Mouse (Mus musculus): ENCODE data around the gene Fgfr2. TPM values are rescaled to one million over a fixed set of nuclear protein-coding genes. Genes with fewer than 3 reads are reported as not detected.

Gene Fgfr2
- polyA plus RNA-seq, 1 experiment from 2014 or later = 169 TPM

- Histone ChIP-seq H3K4me3 (ENCODE audit: low read depth, low read length) (no peak overlapping the region), H3K36me3 (ENCODE audit: control insufficient read depth, insufficient read depth, low read length) (no peaks in the 10 kb centered on the region), H3K4me2 (replicated peaks; ENCODE audit: low read depth, low read length) (no peak overlapping the region), H3K9me3 (ENCODE audit: control insufficient read depth, low read depth, low read length) (no peaks in the 10 kb centered on the region), H3K4me1 (ENCODE audit: control insufficient read depth, insufficient read depth, low read length) (peaks cover 65% of the 10 kb centered on the region), H3K27me3 (ENCODE audit: control insufficient read depth, insufficient read depth, low read length) (no peaks in the 10 kb centered on the region), H3K27ac (ENCODE audit: low read length) (no peak overlapping the region), H3K9ac (replicated peaks; ENCODE audit: low read depth, low read length) (no peak overlapping the region)
- ATAC-seq (ENCODE audit: insufficient number of reproducible peaks, insufficient read depth, low FRiP score, low read depth) = no peak
- WGBS = 69% methylated on average over 5 of the region's 5 CpGs
Measured at GRCm38 (mm10) chr7:132806286-132806685, 316.9 kb downstream of the Fgfr2 start.

DNA sequence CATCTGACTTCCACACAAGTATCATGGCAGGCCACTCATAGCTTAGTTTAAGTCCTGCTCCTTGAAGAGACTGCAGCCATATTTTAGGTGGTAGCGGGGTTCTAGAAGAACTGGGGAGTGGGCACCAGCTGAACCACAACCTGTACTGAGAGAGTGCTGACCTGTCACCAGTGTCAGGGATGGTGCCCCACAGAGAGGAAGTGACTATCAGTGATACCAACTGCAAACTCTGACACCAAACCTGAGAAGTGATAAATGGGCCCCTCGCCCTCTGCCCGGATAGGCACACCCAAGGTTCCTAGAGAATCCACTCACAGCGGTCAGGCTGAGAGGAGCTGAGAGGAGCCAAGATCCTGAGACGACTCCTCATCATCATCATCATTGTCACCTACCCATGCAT is 318.2 kb downstream of the Fgfr2 start:
- no peak overlapping the region for H3K27ac ChIP-seq (ENCODE audit: low read length)
- no peak overlapping the region for H3K4me2 ChIP-seq (replicated peaks; ENCODE audit: low read depth, low read length)
- no peaks in the 10 kb centered on the region for H3K27me3 ChIP-seq (ENCODE audit: control insufficient read depth, insufficient read depth, low read length)
- peaks cover 52% of the 10 kb centered on the region for H3K4me1 ChIP-seq (ENCODE audit: control insufficient read depth, insufficient read depth, low read length)
- ATAC-seq (ENCODE audit: insufficient number of reproducible peaks, insufficient read depth, low FRiP score, low read depth) = no peak
- no peak overlapping the region for H3K9ac ChIP-seq (replicated peaks; ENCODE audit: low read depth, low read length)
- 82% methylated on average over 5 of the region's 5 CpGs for WGBS
- no peak overlapping the region for H3K4me3 ChIP-seq (ENCODE audit: low read depth, low read length)
- H3K9me3 ChIP-seq (ENCODE audit: control insufficient read depth, low read depth, low read length) = no peaks in the 10 kb centered on the region
- H3K36me3 ChIP-seq (ENCODE audit: control insufficient read depth, insufficient read depth, low read length) = peaks cover 3% of the 10 kb centered on the region; the same call in 1 of the 2 replicates

DNA sequence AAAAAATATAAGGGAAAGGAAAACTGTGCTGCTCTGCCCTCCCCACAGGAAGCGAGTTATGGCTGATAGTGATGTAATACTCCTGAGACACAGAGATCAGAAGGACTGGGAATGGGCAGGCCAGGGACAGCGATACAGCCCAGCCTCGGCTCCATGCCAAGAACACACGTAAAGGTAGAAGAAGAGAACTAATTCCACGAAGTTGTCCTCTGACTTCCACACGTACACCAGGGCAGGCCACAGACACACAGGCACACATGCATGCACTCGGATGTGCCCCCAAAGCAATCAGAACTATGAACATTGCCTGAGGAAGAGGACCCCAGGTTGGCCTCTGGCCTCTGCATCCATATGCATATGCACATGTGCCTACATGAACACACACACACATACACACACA is 318.7 kb downstream of the Fgfr2 start:
- no peak for ATAC-seq (ENCODE audit: insufficient number of reproducible peaks, insufficient read depth, low FRiP score, low read depth)
- H3K4me1 ChIP-seq (ENCODE audit: control insufficient read depth, insufficient read depth, low read length) = peaks cover 47% of the 10 kb centered on the region
- no peak overlapping the region for H3K9ac ChIP-seq (replicated peaks; ENCODE audit: low read depth, low read length)
- no peaks in the 10 kb centered on the region for H3K9me3 ChIP-seq (ENCODE audit: control insufficient read depth, low read depth, low read length)
- no peak overlapping the region for H3K27ac ChIP-seq (ENCODE audit: low read length)
- H3K4me3 ChIP-seq (ENCODE audit: low read depth, low read length) = no peak overlapping the region
- H3K4me2 ChIP-seq (replicated peaks; ENCODE audit: low read depth, low read length) = no peak overlapping the region
- 82% methylated on average over 7 of the region's 7 CpGs for WGBS
- peaks cover 3% of the 10 kb centered on the region; the same call in 1 of the 2 replicates for H3K36me3 ChIP-seq (ENCODE audit: control insufficient read depth, insufficient read depth, low read length)
- no peaks in the 10 kb centered on the region for H3K27me3 ChIP-seq (ENCODE audit: control insufficient read depth, insufficient read depth, low read length)

DNA sequence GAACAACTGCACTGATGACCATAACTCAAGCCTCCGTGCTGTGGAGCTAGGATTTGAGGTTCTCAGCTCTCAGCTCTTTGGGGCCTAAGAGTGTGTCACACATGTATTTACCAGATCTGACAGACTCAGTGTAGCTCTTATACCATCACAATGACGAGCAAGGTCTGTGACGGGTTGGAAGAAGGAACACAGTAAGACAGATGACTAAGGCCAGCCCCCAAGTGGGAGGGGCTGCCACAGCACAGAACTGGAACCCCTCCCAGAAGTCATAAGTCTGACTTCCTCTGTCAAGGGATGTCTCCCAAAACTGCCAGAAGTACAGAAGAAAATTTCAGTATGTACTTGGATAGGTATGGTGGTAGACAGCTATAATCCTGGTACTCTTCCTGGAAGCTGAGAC is 319.2 kb downstream of the Fgfr2 start:
- no peak overlapping the region for H3K4me3 ChIP-seq (ENCODE audit: low read depth, low read length)
- 47% methylated on average over 3 of the region's 3 CpGs for WGBS
- H3K27ac ChIP-seq (ENCODE audit: low read length) = no peak overlapping the region
- peaks cover 42% of the 10 kb centered on the region for H3K4me1 ChIP-seq (ENCODE audit: control insufficient read depth, insufficient read depth, low read length)
- no peaks in the 10 kb centered on the region for H3K9me3 ChIP-seq (ENCODE audit: control insufficient read depth, low read depth, low read length)
- H3K4me2 ChIP-seq (replicated peaks; ENCODE audit: low read depth, low read length) = no peak overlapping the region
- H3K36me3 ChIP-seq (ENCODE audit: control insufficient read depth, insufficient read depth, low read length) = peaks cover 3% of the 10 kb centered on the region; the same call in 1 of the 2 replicates
- no peaks in the 10 kb centered on the region for H3K27me3 ChIP-seq (ENCODE audit: control insufficient read depth, insufficient read depth, low read length)
- H3K9ac ChIP-seq (replicated peaks; ENCODE audit: low read depth, low read length) = no peak overlapping the region
- ATAC-seq (ENCODE audit: insufficient number of reproducible peaks, insufficient read depth, low FRiP score, low read depth) = no peak

- no peak overlapping the region for H3K27ac ChIP-seq (ENCODE audit: low read length)
- no peak overlapping the region for H3K4me3 ChIP-seq (ENCODE audit: low read depth, low read length)
- peaks cover 36% of the 10 kb centered on the region for H3K4me1 ChIP-seq (ENCODE audit: control insufficient read depth, insufficient read depth, low read length)
- peaks cover 3% of the 10 kb centered on the region; the same call in 1 of the 2 replicates for H3K36me3 ChIP-seq (ENCODE audit: control insufficient read depth, insufficient read depth, low read length)
- H3K27me3 ChIP-seq (ENCODE audit: control insufficient read depth, insufficient read depth, low read length) = no peaks in the 10 kb centered on the region
- 69% methylated on average over 2 of the region's 2 CpGs for WGBS
- H3K9me3 ChIP-seq (ENCODE audit: control insufficient read depth, low read depth, low read length) = no peaks in the 10 kb centered on the region
- H3K4me2 ChIP-seq (replicated peaks; ENCODE audit: low read depth, low read length) = no peak overlapping the region
- ATAC-seq (ENCODE audit: insufficient number of reproducible peaks, insufficient read depth, low FRiP score, low read depth) = no peak
- no peak overlapping the region for H3K9ac ChIP-seq (replicated peaks; ENCODE audit: low read depth, low read length)
Measured at GRCm38 (mm10) chr7:132803336-132803735, 319.8 kb downstream of the Fgfr2 start.

- WGBS = 81% methylated on average over 11 of the region's 11 CpGs
- no peak overlapping the region for H3K4me2 ChIP-seq (replicated peaks; ENCODE audit: low read depth, low read length)
- peaks cover 29% of the 10 kb centered on the region for H3K4me1 ChIP-seq (ENCODE audit: control insufficient read depth, insufficient read depth, low read length)
- no peak for ATAC-seq (ENCODE audit: insufficient number of reproducible peaks, insufficient read depth, low FRiP score, low read depth)
- H3K27me3 ChIP-seq (ENCODE audit: control insufficient read depth, insufficient read depth, low read length) = no peaks in the 10 kb centered on the region
- H3K36me3 ChIP-seq (ENCODE audit: control insufficient read depth, insufficient read depth, low read length) = peaks cover 3% of the 10 kb centered on the region; the same call in 1 of the 2 replicates
- H3K9me3 ChIP-seq (ENCODE audit: control insufficient read depth, low read depth, low read length) = no peaks in the 10 kb centered on the region
- H3K27ac ChIP-seq (ENCODE audit: low read length) = no peak overlapping the region
- no peak overlapping the region for H3K4me3 ChIP-seq (ENCODE audit: low read depth, low read length)
- H3K9ac ChIP-seq (replicated peaks; ENCODE audit: low read depth, low read length) = no peak overlapping the region
Measured at GRCm38 (mm10) chr7:132802691-132803090, 320.5 kb downstream of the Fgfr2 start.

GRCm38 (mm10) chr7:132802066-132802465 is 321.1 kb downstream of the Fgfr2 start:
- Histone ChIP-seq H3K4me3 (ENCODE audit: low read depth, low read length) (no peak overlapping the region), H3K4me2 (replicated peaks; ENCODE audit: low read depth, low read length) (no peak overlapping the region), H3K27me3 (ENCODE audit: control insufficient read depth, insufficient read depth, low read length) (no peaks in the 10 kb centered on the region), H3K9me3 (ENCODE audit: control insufficient read depth, low read depth, low read length) (no peaks in the 10 kb centered on the region), H3K36me3 (ENCODE audit: control insufficient read depth, insufficient read depth, low read length) (peaks cover 3% of the 10 kb centered on the region; the same call in 1 of the 2 replicates), H3K27ac (ENCODE audit: low read length) (no peak overlapping the region), H3K4me1 (ENCODE audit: control insufficient read depth, insufficient read depth, low read length) (peaks cover 23% of the 10 kb centered on the region), H3K9ac (replicated peaks; ENCODE audit: low read depth, low read length) (no peak overlapping the region)
- ATAC-seq (ENCODE audit: insufficient number of reproducible peaks, insufficient read depth, low FRiP score, low read depth) = no peak
- WGBS = 72% methylated on average over 2 of the region's 2 CpGs

DNA sequence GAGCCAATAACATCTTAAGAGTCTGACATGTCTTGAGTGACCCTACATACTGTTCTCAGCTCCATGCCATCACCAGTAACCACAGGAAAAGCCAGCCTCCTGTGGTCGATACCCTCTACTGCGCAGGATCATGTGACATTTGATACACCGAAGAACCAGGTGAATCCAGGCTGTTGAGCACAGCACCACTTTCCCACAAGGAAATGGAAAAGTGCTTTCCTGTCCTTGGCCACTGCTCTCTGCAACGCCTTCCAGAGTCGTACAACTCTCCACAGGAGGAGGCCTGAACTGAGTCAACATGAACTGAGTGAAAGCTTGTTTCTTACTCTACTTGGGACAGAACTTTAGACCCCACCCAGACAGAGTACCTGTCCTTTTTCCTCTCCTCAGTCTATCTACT is 321.6 kb downstream of the Fgfr2 start:
- H3K4me3 ChIP-seq (ENCODE audit: low read depth, low read length) = no peak overlapping the region
- H3K9ac ChIP-seq (replicated peaks; ENCODE audit: low read depth, low read length) = no peak overlapping the region
- no peak for ATAC-seq (ENCODE audit: insufficient number of reproducible peaks, insufficient read depth, low FRiP score, low read depth)
- no peaks in the 10 kb centered on the region for H3K27me3 ChIP-seq (ENCODE audit: control insufficient read depth, insufficient read depth, low read length)
- H3K4me2 ChIP-seq (replicated peaks; ENCODE audit: low read depth, low read length) = no peak overlapping the region
- no peak overlapping the region for H3K27ac ChIP-seq (ENCODE audit: low read length)
- H3K9me3 ChIP-seq (ENCODE audit: control insufficient read depth, low read depth, low read length) = no peaks in the 10 kb centered on the region
- WGBS = 86% methylated on average over 5 of the region's 5 CpGs
- peaks cover 3% of the 10 kb centered on the region; the same call in 1 of the 2 replicates for H3K36me3 ChIP-seq (ENCODE audit: control insufficient read depth, insufficient read depth, low read length)
- H3K4me1 ChIP-seq (ENCODE audit: control insufficient read depth, insufficient read depth, low read length) = peaks cover 17% of the 10 kb centered on the region; the same call in 1 of the 2 replicates

GRCm38 (mm10) chr7:132800868-132801267 is 322.3 kb downstream of the Fgfr2 start:
- ATAC-seq (ENCODE audit: insufficient number of reproducible peaks, insufficient read depth, low FRiP score, low read depth) = no peak
- no peak overlapping the region for H3K27ac ChIP-seq (ENCODE audit: low read length)
- H3K27me3 ChIP-seq (ENCODE audit: control insufficient read depth, insufficient read depth, low read length) = no peaks in the 10 kb centered on the region
- H3K9ac ChIP-seq (replicated peaks; ENCODE audit: low read depth, low read length) = no peak overlapping the region
- peaks cover 11% of the 10 kb centered on the region; the same call in 1 of the 2 replicates for H3K4me1 ChIP-seq (ENCODE audit: control insufficient read depth, insufficient read depth, low read length)
- no peaks in the 10 kb centered on the region for H3K9me3 ChIP-seq (ENCODE audit: control insufficient read depth, low read depth, low read length)
- H3K36me3 ChIP-seq (ENCODE audit: control insufficient read depth, insufficient read depth, low read length) = peaks cover 3% of the 10 kb centered on the region; the same call in 1 of the 2 replicates
- 81% methylated on average over 10 of the region's 10 CpGs for WGBS
- no peak overlapping the region for H3K4me2 ChIP-seq (replicated peaks; ENCODE audit: low read depth, low read length)
- no peak overlapping the region for H3K4me3 ChIP-seq (ENCODE audit: low read depth, low read length)

All from stomach, embryonic 14.5 days (tissue).